8 mouse cellular contexts compared by ENCODE assay signal in genomic region chr14:26971106-26971789, GRCm38 (mm10). TPM values are rescaled to one million over a fixed set of nuclear protein-coding genes. Genes with fewer than 3 reads are reported as not detected.
DNase-seq lines count a peak whose midpoint lies in the region; ATAC-seq lines count a peak whose summit lies in the region.

Appl1 (minus strand) TSS chr14:26971232.

- ATAC-seq in megakaryocyte, adult 5-6 weeks (ENCODE audit: poor library complexity, severe bottlenecking): no peak

- intact Hi-C loops in gastrocnemius, postnatal 14 days (cut with DNase I; ENCODE audit: low total_unique reads): no loop called here

- DNase-seq in left cerebral cortex, adult 18-20 months (ENCODE audit: low spot score in 2 of 2): no peak
- no peak for DNase-seq in left cerebral cortex, adult 11 months (ENCODE audit: low spot score)
- no peak for DNase-seq in adrenal gland, postnatal 10 days
- DNase-seq in gastrocnemius, postnatal 14 days: no peak
- DNase-seq in induced T-regulatory cell, adult 2 months (ENCODE audit: low read depth): peak; percentile 51
- DNase-seq in spleen, postnatal 10 days (ENCODE audit: low spot score in 2 of 2): no peak
- DNase-seq in natural killer cell, adult 2 months (ENCODE audit: low spot score in 2 of 2): no peak

RNA-seq across cellular contexts. Expression of gene Appl1, which starts in this region (rescaled TPM):
- total RNA-seq in left cerebral cortex, adult 18-20 months (2021): 10 to 100 TPM; 65.7 to 70.5 TPM
- total RNA-seq in adrenal gland, postnatal 10 days (2021): 10 to 100 TPM; 25.8 to 32.7 TPM
- total RNA-seq in gastrocnemius, postnatal 14 days (2021): 10 to 100 TPM; 19.3 to 19.5 TPM
- 19.9 and 23.8 TPM in 2 replicates for total RNA-seq in megakaryocyte, adult 5-6 weeks (2015)
- total RNA-seq in megakaryocyte, adult 5-6 weeks (2017): 30.8 and 38.9 TPM in 2 replicates
